Mouse (Mus musculus) hindbrain, embryonic 11.5 days (tissue): ENCODE results near the gene Cln3. TPM values are rescaled to one million over a fixed set of nuclear protein-coding genes. Genes with fewer than 3 reads are reported as not detected.
A peak's percentile ranks its signal among the peaks of the same experiment; 100 is the strongest.

Experiments used
- ATAC-seq: fragments of 200-750 bp; cut with Nextera tagmentation; 2 replicates; pipeline ENCODE4 v1.8.0; 2017; ENCODE audit warnings: mild to moderate bottlenecking, moderate TSS enrichment, moderate library complexity; ENCODE audit not compliant: low FRiP score
- DNase-seq: peaks from one replicate; pipeline ENCODE4 v3.0.0-alpha.2; 2015; ENCODE audit warnings: low spot score
- H3K27ac ChIP-seq: fragments of 300-500 bp; sonication (generic); 2 replicates; pipeline ENCODE4 v1.5.1; 2014; ENCODE audit warnings: mild to moderate bottlenecking, low read depth, low read length
- H3K27me3 ChIP-seq: fragments of 300-500 bp; sonication (generic); 2 replicates; pipeline ENCODE4 v1.6.1; 2014; ENCODE audit warnings: mild to moderate bottlenecking, low read length, moderate library complexity, mixed read lengths; ENCODE audit not compliant: control insufficient read depth, insufficient read depth
- H3K36me3 ChIP-seq: fragments of 300-500 bp; sonication (generic); 2 replicates; pipeline ENCODE4 v1.6.1; 2014; ENCODE audit warnings: mild to moderate bottlenecking, low read length, moderate library complexity, mixed read lengths; ENCODE audit not compliant: control insufficient read depth, insufficient read depth
- H3K4me1 ChIP-seq: fragments of 300-500 bp; sonication (generic); replicated peaks from 2 replicates; pipeline ENCODE4 v1.6.1; 2014; ENCODE audit warnings: low read length, mixed read lengths; ENCODE audit not compliant: control insufficient read depth, insufficient read depth
- H3K4me2 ChIP-seq: fragments of 300-500 bp; sonication (generic); replicated peaks from 2 replicates; pipeline ENCODE4 v1.6.1; 2014; ENCODE audit warnings: mild to moderate bottlenecking, low read depth, low read length
- H3K4me3 ChIP-seq: fragments of 300-500 bp; sonication (generic); 2 replicates; pipeline ENCODE4 v1.5.1; 2014; ENCODE audit warnings: low read depth, low read length
- H3K9ac ChIP-seq: fragments of 300-500 bp; sonication (generic); 2 replicates; pipeline ENCODE4 v1.6.1; 2014; ENCODE audit warnings: low read depth, low read length
- H3K9me3 ChIP-seq: fragments of 300-500 bp; sonication (generic); 2 replicates; pipeline ENCODE4 v1.6.1; 2016; ENCODE audit warnings: low read length; ENCODE audit not compliant: control insufficient read depth
- WGBS: fragments of 180-500 bp; shearing (Covaris S2); extraction: QIAGEN DNeasy Blood & Tissue Kit; methylation state at CpG from one replicate; pipeline ENCODE4 v1.1.7; 2014; 5-methylcytosine and 5-hydroxymethylcytosine counted together
- polyA plus RNA-seq: library from polyadenylated mRNA; unstranded; fragments of >200 nt; fragmentation: Nextera tagmentation; extraction: Ambion mirVana; gene quantifications from 2 replicates; pipeline ENCODE4 v1.2.1, GENCODE M21; 2014

Cln3 gene
- polyA plus RNA-seq, 1 experiment from 2014 or later: 26.7 TPM

DNA sequence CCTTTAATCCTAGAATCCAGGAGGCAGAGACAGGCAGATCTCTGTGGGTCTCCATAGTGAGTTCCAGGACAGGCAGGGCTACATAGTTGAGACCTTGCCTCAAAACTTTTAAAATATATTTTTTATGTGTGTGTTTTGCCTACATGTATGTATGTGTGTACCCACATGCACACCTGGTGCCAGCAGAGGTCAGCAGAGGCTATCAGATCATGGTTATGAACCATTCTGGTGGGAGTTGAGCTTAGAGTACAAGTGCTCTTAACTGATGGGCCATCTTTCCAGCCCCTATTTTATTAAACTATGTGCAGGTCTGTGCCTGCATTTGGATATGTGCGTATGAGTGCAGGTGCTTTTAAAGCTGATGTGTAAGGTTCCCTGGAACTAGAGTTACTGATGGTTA is 30.8 kb downstream of the Cln3 start:
- no peaks in the 10 kb centered on the region for H3K4me1 ChIP-seq
- H3K9me3 ChIP-seq: no peaks in the 10 kb centered on the region
- H3K4me2 ChIP-seq: no peak overlapping the region
- DNase-seq (no peak), ATAC-seq (no peak)
- H3K27ac ChIP-seq: no peak overlapping the region
- H3K36me3 ChIP-seq: peaks cover 37% of the 10 kb centered on the region
- no peak overlapping the region for H3K4me3 ChIP-seq
- no peak overlapping the region for H3K9ac ChIP-seq
- 92% methylated on average over 1 of the region's 1 CpGs for WGBS
- H3K27me3 ChIP-seq: no peaks in the 10 kb centered on the region

DNA sequence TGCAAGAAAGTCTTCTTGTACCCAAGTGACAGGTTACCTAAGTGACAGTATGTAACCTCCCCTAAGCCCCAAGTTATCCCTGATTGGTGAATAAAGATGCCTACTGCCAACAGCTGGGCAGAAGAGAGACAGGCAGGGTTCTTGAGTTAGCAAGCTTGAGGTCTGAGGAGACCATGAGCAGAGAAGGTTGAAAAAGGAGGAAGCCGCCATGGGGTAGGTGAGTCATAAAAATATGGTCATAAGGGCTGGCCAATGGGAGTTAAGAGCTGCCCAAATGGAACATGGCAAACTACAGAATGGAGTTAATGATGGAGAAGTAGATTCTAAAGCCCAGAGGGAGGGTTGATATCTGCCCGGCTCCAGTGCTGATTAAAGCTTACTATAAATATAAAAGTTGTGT is 40.0 kb downstream of the Cln3 start:
- no peak overlapping the region for H3K9ac ChIP-seq
- no peak overlapping the region for H3K4me3 ChIP-seq
- peaks cover 25% of the 10 kb centered on the region for H3K36me3 ChIP-seq
- no peak overlapping the region for H3K27ac ChIP-seq
- no peak overlapping the region for H3K4me2 ChIP-seq
- H3K4me1 ChIP-seq: no peaks in the 10 kb centered on the region
- no peak for DNase-seq
- H3K27me3 ChIP-seq: no peaks in the 10 kb centered on the region
- no peaks in the 10 kb centered on the region for H3K9me3 ChIP-seq
- WGBS: 94% methylated on average over 2 of the region's 2 CpGs
- no peak for ATAC-seq

DNA sequence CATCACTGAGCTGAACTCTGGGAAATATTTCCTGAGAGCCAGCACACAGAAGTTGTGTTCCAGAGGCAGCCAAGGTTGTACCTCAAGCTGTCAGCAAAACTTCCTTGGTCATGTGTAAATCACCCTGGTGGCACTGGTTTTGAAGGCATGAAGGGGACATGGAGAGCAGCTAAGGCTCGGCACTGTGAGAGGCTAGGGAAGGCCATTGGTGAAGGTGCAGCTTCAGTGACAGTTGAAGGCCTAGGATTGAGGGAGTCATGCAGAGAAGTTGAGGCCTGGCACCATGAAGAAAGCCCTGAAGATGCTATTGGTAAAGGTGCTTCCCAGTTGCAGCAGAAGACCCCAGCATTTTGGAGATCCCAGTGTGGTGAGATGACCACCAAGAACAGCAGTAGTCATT is 44.0 kb downstream of the Cln3 start:
- 0 out of 2 replicates have a peak, but pooled peaks cover 6% of the 10 kb centered on the region for H3K36me3 ChIP-seq
- no peak overlapping the region for H3K4me3 ChIP-seq
- no peak overlapping the region for H3K9ac ChIP-seq
- H3K27ac ChIP-seq: no peak overlapping the region
- no peaks in the 10 kb centered on the region for H3K4me1 ChIP-seq
- ATAC-seq (no peak), DNase-seq (no peak)
- H3K4me2 ChIP-seq: no peak overlapping the region
- peaks cover 4% of the 10 kb centered on the region for H3K27me3 ChIP-seq
- 82% methylated on average over 1 of the region's 1 CpGs for WGBS
- no peaks in the 10 kb centered on the region for H3K9me3 ChIP-seq

- whole genome bisulfite sequencing: 75% methylated on average over 5 of the region's 5 CpGs
- Histone ChIP-seq H3K36me3 (no peaks in the 10 kb centered on the region), H3K4me1 (no peaks in the 10 kb centered on the region), H3K9me3 (no peaks in the 10 kb centered on the region), H3K4me2 (no peak overlapping the region), H3K27me3 (peaks cover 12% of the 10 kb centered on the region), H3K27ac (no peak overlapping the region), H3K4me3 (no peak overlapping the region), H3K9ac (no peak overlapping the region)
- DNase-seq (peak; percentile 56), ATAC-seq (no peak)
Observed at GRCm38 (mm10) chr7:126537820-126538585, 47.6 kb downstream of the Cln3 start.

GRCm38 (mm10) chr7:126536466-126536865 is 49.2 kb downstream of the Cln3 start:
- Histone ChIP-seq H3K4me1 (no peaks in the 10 kb centered on the region), H3K9me3 (no peaks in the 10 kb centered on the region), H3K27ac (no peak overlapping the region), H3K36me3 (no peaks in the 10 kb centered on the region), H3K4me3 (peak overlapping the region; percentile 38), H3K9ac (no peak overlapping the region), H3K4me2 (peak overlapping the region; percentile 72), H3K27me3 (peaks cover 12% of the 10 kb centered on the region)
- no peak for DNase-seq
- ATAC-seq: no peak
- 70% methylated on average over 9 of the region's 9 CpGs for WGBS

- H3K9ac ChIP-seq: peak overlapping the region; percentile 75
- no peak overlapping the region for H3K27ac ChIP-seq
- no peaks in the 10 kb centered on the region for H3K4me1 ChIP-seq
- H3K27me3 ChIP-seq: peaks cover 12% of the 10 kb centered on the region
- ATAC-seq: no peak
- H3K4me2 ChIP-seq: peak overlapping the region; percentile 72
- H3K4me3 ChIP-seq: peak overlapping the region; percentile 38
- 2% methylated on average over 28 of the region's 28 CpGs for WGBS
- DNase-seq: peak; percentile 55
- no peaks in the 10 kb centered on the region for H3K36me3 ChIP-seq
- H3K9me3 ChIP-seq: no peaks in the 10 kb centered on the region
Observed at GRCm38 (mm10) chr7:126535766-126536165, 49.9 kb downstream of the Cln3 start.

DNA sequence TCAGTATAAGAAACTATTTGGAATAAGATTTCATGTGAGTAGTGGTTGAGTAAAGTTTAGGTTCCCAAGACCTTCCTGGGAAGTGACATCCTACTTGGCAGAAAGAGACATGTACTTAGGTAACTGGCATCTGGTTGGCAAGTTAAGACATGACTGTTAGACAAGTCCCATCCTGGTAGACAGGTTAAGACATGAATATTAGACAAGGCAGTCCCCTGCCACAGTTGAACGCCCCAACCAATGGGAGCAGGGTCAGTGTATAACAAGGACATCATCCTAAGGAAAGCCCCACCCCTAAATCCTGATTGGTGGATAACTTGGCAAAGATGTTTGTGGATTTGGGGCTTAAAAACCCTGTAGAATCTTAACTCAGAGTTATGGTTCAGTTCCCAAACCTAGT is 52.2 kb downstream of the Cln3 start:
- H3K9ac ChIP-seq: no peak overlapping the region
- H3K4me1 ChIP-seq: no peaks in the 10 kb centered on the region
- H3K9me3 ChIP-seq: no peaks in the 10 kb centered on the region
- H3K36me3 ChIP-seq: no peaks in the 10 kb centered on the region
- H3K27me3 ChIP-seq: peaks cover 12% of the 10 kb centered on the region
- H3K4me2 ChIP-seq: no peak overlapping the region
- 70% methylated on average over 1 of the region's 1 CpGs for WGBS
- ATAC-seq: no peak
- H3K4me3 ChIP-seq: no peak overlapping the region
- H3K27ac ChIP-seq: no peak overlapping the region
- no peak for DNase-seq

DNA sequence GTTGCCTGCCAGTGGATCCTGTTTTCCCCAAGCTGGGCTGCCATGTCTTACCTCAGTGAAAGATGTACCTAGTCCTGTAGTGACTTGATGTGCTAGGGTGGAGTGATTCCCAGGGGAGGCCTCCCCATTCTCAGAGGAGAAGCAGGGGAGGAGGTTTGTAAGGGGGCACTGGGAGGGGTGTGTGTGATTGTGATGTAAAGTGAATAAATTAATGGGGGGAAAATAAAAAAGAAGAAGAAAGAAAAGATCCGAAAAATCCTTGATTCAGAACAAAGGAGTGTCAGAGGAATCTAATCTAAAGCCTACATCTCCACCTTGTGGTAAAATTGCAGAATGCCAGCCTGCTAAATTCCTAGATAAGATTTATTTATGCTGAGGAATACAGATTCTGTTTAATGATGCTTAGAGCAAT is 57.4 kb downstream of the Cln3 start:
- peak; percentile 74 for DNase-seq
- ATAC-seq: no peak
- 9% methylated on average over 1 of the region's 1 CpGs for WGBS
- Histone ChIP-seq H3K4me1 (no peaks in the 10 kb centered on the region), H3K9me3 (no peaks in the 10 kb centered on the region), H3K4me3 (no peak overlapping the region), H3K4me2 (no peak overlapping the region), H3K27me3 (no peaks in the 10 kb centered on the region), H3K27ac (no peak overlapping the region), H3K9ac (peak overlapping the region; percentile 52; the same call in 1 of the 2 replicates), H3K36me3 (no peaks in the 10 kb centered on the region)

GRCm38 (mm10) chr7:126523316-126523715 is 62.3 kb downstream of the Cln3 start:
- 84% methylated on average over 3 of the region's 3 CpGs for WGBS
- Histone ChIP-seq H3K27me3 (no peaks in the 10 kb centered on the region), H3K36me3 (no peaks in the 10 kb centered on the region), H3K4me3 (no peak overlapping the region), H3K9me3 (no peaks in the 10 kb centered on the region), H3K4me2 (no peak overlapping the region), H3K27ac (no peak overlapping the region), H3K4me1 (no peaks in the 10 kb centered on the region), H3K9ac (no peak overlapping the region)
- ATAC-seq (no peak), DNase-seq (no peak)
